Mouse (Mus musculus) cerebellum, adult 2 months (tissue): ENCODE measurements around the gene Gm10192.

Source experiments
- CTCF ChIP-seq: fragments of 200-500 bp; IDR thresholded peaks from 2 replicates; pipeline ENCODE4 v1.5.1; 2011; ENCODE audit warnings: low read depth, mild to moderate bottlenecking, control low read depth, low read length, moderate library complexity, borderline replicate concordance; ENCODE audit not compliant: insufficient read depth
- POLR2A ChIP-seq: fragments of 200-500 bp; IDR thresholded peaks from 2 replicates; pipeline ENCODE4 v1.6.1; 2011; ENCODE audit warnings: low read length, control low read depth, borderline replicate concordance; ENCODE audit not compliant: insufficient read depth

- TF ChIP-seq POLR2A, result no peak
- TF ChIP-seq CTCF, result no peak
These were observed 40.5 kb downstream of the Gm10192 start for GRCm38 (mm10) chr4:97142484-97142883.
